Mouse (Mus musculus) MN1 (cell line): ENCODE data around the gene Tcam1.

Experiments
- DNase-seq: peaks from one replicate; pipeline ENCODE4 v3.0.0-alpha.2; 2016; ENCODE audit warnings: low spot score

Tcam1 gene

DNA sequence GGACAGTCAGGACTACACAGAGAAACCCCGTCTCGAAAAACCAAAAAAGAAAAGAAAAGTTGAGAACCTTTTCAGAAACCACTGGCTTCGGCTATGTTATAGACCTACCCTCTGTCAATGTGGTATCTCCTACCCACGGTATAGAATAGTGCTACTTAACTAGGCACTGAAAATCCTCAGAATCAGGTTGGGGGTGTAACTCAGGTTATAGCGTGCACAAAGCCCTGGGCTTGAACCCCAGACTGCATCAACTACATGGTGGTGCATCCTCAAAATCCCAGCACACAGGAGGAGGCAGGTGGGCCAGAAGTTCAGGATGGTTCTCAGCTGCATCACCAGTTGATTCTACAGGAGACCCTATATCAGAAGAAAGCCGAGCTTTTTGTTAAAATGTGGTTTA, 2.7 kb upstream of the Tcam1 start:
- DNase-seq, result no peak

DNA sequence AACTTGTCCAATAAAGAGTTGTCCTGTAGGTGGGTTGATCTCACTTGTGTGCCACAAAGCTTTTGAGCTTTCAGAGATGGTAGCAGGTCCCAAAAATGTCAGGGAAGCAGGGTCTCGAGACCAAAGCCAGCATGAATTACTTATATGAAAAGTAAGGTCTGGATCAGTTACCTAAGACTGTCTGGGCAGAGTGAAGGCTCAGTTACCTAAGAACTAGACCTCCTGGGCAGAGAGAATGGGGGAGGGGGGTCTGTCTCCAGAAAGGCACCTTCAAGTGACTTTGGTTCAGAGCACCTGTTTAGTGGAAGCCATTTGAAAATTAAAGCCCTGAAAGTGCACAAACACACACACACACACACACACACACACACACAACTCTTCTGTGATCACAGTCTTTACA, 2.1 kb upstream of the Tcam1 start:
- DNase-seq, result no peak

DNA sequence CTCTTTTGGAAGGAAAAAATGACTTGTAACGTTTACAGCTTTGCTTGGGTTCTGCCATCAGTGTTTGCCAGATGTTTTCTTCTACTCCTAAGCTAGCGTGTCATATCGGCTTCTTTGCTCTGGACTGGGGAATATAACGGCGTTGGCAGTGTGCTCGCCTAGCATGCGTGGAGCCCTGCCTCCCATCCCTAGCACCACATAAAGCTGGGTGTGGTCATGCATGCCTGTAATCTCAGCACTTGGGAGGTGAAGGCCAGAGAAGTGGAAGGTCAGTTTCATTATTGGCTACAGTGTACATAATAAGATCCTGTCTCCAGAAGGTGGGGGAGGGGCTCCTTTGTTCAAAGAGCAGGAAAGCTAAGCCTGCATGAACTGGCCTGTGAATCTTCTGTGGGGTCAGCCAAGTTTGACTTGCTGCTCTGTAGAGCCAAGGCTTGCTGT, 1.5 kb upstream of the Tcam1 start:
- DNase-seq, result peak; percentile 52

DNA sequence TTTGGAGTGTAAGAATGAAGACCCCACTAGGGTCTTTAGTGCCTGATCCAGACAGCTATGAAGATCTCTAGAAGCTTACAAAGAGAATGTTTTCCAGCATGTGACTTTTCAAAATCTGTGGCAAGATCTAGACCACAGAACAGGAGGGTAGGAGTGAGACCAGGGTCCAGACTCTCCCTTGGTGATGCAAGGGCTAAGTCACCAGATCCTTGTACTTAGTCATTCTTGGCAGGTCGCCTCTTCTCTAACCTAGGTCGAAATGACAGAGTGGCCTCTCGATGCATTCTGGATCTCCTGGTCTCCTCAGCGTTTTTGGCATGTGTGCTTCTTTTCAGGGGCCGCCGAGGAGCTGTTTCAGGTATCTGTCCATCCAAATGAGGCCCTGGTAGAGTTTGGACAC, 6.0 kb downstream of the Tcam1 start:
- no peak for DNase-seq

DNA sequence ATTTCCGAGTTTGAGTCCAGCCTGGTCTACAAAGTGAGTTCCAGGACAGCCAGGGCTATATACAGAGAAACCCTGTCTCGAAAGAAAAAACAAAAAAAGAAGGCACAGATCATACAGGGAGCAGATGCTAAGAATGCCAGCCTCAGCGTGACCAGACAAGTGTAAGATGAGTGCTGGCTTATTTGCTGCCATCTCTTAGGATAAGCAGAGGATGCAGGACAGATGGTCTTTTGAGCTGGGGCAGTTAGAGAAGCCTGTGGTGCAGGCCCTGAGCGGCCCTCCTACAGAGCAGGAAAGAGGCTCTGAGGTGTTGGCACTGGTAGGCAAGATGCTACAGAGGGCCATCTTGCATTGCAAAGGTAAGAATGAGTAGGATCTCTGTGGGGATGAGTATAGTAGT, 6.9 kb downstream of the Tcam1 start:
- DNase-seq, result no peak

DNA sequence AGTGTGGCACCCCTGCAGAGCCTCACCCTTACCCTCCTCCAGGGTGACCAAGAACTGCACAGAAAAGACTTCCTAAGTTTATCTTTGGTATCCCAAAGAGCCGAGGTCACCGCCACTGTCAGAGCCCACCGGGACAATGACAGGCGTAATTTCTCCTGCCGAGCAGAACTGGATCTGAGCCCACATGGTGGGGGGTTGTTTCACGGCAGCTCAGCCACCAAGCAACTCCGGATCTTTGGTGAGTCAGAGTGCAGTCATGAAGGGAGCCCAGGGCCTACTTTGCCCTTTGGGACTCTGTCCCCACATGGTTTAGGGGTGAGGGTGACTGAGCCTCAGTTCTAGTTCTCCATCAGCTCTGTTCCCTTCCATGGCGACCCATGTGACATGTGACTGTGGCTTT, 7.7 kb downstream of the Tcam1 start:
- no peak for DNase-seq

DNA sequence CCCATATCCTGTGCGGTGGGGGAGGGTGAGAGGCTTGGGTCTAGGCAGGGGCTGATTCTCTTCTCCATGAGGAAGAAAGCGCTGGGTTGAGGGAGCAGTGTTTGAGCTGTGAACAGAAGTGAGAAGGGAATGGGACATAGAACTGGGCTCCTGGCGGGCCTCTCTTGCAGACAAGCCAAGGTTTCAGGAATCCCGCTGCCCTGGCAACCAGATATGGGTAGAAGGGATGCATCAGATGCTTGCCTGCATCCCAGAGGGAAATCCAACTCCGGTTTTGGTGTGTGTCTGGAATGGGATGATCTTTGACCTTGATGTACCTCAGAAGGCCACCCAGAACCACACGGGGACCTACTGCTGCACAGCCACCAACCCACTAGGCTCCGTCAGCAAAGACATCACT, 9.7 kb downstream of the Tcam1 start:
- DNase-seq, result no peak

DNA sequence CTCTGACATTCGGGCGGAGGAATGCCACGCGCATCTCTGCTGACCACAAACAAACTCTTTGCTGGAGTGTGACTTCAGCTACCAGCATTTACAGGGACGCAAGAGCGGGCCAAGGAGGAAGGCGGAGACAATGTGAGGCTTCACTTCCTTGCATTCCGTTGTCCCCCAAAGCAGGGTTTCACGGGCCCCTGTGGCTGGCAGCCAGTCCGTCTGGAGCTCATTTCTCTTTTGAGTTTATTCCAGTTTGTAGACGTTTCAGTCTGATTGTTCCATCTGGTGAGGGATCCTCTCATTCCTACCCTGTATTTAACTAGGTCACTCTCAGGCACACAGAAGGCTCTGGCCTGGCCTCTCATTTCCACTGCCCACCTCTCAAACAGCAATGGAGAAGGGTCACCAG, 10.5 kb downstream of the Tcam1 start:
- no peak for DNase-seq

DNA sequence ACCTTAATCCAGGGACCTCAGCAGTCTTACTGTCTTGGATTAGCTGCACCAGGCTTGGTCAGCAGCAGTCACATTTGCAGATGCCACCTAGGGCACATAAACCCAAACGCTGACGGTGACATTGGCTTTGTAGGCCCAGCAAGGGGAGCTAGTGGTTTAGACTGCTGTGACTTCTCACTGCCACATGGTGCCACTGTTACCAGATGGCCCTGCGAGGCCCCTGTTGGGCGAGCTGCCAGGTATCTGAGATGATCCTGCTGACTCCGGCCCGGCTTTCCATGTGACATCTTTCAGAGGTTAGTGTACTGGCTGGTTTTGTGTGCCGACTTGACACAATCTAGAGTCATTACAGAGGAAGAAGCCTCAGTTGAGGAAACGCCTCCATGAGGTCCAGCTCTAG, 12.9 kb downstream of the Tcam1 start:
- peak; percentile 90 for DNase-seq

DNA sequence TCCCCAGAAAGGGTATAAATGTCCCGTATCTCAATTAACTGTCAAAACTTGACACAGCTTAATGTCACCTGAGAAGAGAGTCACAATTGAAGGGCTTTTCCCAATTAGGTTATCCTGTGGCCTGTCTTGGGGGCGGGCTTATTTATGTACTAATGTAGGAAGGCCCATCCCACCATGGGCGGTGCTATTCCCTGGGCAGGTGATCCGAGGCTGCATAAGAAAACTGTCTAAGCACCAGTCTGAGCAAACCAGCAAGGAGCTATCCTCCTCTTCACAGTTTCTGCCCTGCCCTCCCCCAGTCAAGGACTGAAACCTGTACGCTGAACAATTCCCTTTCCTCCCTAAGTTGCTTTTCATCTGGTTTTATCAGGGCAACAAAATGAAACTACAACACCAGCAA, 13.9 kb downstream of the Tcam1 start:
- DNase-seq, result no peak

DNA sequence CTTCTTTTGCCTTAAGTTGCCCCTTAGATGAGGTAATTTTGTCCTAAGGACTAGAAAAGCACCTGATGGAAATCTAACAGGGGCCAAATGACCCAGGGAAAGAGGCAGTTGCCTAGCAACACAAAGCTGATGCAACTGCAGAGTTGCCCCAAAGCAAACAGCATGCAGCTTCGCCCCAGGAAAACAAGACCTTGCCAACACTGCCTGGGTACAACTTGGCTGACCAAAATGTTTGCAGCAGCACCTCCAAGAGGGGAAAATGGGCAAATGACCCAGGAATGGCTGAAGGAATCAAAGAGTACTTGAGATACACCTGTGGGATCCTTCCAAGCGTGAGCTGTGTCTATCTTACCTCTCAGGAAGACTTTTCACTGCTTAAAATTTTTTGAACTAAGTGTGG, 15.4 kb downstream of the Tcam1 start:
- peak; percentile 19 for DNase-seq

DNA sequence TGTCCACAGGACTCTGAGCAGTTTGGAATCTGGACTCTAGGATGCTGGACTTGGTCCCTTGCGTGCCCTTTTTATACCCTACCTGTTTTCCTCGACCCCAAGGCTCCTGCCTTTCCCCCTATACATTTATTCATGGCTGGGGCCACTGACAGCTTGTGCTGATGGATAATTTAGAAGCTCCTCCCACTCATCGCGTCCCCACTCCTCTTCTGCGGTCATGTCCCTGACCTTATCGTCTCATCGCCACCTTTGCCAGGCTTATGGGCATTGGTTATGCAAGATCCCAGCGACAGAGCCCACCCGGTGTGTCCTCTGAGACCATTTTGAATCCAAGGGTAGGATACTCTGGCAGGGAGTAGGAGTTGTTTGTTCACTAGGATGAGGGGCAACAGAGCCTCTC, 25.3 kb downstream of the Tcam1 start, which contains the start of gene Gh:
Gh (minus strand) TSS at position 101 of the 400 bp plus-strand sequence.
- DNase-seq, result no peak

DNA sequence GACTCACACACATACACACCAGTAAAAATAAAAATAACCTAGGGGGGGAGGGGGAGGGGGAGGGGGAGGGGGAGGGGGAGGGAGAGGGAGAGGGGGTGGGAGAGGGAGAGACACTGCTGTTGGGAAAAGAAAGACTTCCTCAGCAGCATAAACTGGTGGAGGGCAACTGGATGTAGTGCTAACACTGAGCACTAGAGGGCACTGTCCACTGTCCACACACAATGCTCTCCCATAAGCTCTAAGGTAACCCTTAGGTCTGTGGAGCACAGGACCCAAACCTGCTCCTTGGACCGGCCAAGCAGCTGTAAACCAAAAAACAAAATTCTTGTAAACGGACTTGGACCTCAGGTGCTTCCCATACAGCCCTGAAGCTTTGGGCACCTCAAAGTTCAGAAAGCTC, 26.2 kb downstream of the Tcam1 start:
- DNase-seq, result peak; percentile 71

DNA sequence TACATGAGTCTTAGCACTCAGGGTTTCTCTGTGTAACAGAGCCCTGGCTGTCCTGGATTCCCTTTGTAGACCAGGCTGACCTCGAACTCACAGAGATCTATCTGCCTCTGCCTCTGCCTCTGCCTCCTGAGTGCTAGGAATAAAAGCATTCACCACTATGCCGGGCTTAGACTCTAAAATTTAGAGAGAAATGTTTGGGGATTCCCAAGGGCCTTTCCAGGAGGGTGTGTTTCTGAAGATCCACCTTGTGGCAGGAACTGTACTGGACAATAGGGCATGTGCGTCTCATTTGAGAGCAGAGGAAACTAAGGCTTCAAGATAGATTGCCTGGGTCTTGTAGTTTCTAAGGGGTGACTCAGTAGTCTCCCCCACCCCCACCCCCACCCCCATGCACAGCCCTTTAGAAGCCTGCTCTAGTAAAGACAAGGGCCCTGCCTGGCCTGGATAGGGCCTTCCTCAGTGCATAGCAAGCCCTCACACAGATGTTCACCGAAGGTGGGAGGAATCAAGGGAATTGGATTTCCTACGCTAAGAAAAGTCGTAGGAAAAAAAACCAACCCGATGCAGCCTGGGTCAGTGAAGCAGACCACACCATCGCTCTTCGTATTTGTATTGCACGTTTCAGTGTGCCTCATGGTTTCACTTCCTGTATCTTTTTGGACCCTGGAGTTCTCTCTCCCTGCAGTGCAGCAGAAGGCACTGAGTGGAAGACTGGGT, 29.0 kb downstream of the Tcam1 start:
- DNase-seq, result no peak

DNA sequence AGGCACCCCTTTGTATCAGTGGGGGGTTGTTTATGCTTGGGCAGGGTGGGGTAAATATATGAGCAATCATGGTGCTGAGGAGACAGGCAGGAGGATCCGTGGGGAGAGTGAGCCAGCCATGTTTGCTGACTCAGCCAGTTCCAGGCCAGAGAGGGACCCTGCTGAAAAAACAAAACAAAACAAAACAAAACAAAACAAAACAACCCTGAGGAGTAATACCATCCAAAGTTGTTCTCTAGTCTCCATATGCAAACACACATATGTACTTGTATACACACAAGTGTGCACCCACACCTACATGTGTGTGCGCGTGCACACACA, 29.6 kb downstream of the Tcam1 start:
- DNase-seq, result no peak

DNA sequence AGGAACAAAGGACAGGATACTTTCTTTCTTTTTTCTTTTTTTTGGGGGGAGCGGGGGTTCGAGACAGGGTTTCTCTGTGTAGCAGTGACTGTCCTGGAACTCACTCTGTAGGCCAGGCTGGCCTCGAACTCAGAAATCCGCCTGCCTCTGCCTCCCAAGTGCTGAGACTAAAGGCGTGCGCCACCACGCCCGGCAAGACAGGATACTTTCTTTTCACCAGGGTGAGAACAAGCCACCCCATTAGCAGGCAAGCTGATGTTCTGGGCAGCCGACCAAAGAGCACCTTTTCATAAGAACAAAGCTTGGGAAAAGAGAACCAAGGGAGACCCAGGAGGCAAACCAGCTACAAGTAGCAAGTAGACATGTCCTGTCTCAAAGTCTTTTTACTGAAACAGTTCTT, 30.3 kb downstream of the Tcam1 start:
- DNase-seq, result no peak

DNA sequence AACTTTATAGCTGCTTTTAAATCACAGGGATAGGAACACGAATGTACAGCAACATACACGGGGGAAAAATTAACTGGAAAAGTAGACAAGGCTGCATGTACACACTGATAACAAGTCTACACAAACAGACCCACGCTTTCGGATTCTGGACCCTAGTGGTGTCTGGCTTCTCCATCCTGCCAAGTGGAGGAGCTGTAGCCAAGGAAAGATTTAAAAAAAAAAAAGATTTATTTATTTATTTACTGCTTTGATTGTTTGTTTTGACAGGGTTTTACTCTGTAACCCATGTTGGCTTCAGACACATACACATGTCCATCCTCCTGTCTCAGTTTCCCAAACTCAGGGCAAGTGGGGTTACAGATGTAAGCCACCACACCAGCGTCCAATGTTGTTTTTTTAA, 31.0 kb downstream of the Tcam1 start:
- no peak for DNase-seq

DNA sequence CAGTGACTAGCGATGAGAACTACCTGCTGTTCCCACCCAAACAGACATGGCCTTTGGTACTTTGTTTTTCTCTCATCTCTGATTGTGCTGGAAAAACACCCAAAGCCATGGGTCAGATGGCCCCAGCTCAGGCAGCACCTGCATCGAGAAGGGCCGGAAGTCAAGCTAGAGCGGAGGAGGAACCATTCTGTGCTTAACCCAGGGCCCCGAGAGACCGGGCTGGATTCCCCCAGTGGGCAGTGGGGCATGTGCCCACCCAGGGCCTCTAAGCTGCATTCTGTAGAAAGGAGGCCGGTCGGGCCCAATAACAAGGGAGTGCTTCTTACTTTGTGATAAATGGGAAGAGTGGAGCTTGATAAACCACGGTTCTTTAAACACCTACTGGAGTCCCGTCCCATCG, 31.7 kb downstream of the Tcam1 start:
- DNase-seq, result no peak

DNA sequence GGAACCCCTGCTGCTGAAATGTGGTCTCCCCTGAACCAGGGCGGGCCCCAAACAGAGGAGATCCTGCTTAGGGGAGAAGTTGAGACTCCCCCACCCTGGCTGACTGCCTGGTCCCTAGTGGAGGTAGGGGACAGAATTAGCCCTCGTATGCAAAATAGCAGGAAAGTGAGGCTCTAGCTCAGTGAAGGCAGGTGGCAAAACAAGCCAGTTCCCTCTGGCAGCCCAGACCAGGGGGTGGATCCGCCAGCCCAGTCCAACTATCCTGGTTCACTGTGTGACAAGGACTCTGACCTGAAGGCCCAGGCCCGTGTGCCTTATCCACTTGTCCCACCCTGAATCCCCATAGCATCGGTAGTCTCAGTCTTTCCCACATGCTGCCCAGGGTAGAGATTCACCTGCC, 33.7 kb downstream of the Tcam1 start:
- DNase-seq, result no peak

DNA sequence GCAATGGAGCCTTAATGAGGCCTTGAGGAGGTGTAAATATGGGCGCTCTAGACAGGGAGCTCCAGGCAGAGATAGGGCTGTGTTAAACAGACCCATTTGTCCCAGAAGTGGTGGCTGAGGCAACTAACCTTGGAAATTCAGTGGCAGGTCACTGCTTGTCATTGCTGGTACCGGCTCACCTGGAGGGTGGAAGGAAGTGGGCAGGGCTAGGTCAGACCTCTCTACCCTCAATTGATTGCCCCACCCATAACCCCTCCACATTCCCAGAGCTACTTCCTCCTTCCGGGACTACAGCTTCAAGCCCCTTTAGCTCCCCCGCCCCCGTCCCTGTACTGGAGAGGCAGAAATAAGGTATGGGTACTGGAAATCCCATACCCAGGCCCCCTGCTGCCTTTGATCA, 37.1 kb downstream of the Tcam1 start:
- no peak for DNase-seq

DNA sequence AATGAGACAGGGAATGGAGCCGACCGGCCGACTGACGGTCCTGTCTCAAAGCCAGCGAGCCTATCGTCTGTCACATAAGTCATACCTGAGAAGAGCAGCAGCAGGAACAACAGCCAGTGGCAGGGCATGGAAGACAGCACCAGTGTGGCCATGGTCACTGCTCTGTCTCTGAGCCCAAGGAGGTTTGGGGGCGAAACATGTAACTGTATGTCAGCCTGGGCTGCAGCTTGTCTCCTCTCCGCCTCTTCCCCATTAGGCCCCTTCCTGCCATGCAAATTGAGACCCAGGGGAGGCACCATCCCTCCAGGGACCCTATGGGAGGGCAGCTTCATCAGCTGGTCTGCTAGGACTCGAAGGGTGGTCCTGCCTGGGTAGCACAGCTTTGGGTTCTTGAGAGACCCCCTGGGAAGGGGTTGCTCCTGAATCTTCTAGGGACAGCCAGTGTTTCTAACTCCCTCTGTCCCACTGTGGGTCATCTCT, 37.9 kb downstream of the Tcam1 start, which contains the start of gene Cd79b:
Cd79b (minus strand) TSS at position 430 of the 480 bp plus-strand sequence.
- DNase-seq, result no peak

DNA sequence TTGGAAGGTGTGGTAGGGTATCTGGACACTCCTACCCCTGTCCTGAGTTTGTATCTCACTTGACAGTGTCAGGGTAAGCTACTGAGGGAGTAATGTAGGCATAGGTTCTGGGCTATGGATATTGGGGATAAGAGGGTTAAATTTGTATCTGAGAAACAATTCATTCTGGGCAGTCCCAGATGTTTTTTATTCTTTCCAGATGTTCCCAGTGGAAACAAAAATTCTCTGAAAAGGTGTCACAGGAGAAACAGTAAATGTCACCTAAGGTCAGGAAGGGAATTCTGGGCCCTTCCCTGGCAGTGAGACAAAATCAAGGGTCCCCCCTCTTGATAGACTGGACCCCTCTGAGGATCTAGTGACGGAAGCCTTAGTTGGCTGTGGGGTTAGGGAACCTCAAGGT, 39.9 kb downstream of the Tcam1 start:
- no peak for DNase-seq

DNA sequence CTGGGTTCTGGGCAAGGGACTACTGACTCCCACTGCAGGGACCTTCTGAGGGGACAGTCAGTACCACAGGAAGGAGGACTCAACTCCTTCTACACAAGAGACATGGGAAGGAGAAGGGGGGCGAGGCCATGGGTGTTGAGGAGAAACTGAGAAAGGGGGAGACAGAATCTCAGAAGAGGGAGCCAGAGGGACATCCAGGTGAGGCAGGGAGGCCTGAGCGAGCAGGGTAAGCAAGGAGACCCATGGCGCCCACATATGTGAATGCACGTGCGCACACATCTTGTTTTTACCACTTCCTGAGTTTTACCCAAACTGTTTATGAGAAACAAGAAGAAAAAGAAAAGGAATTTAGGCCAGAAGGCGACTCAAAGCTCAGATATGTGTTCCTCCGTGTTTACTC, 41.3 kb downstream of the Tcam1 start:
- no peak for DNase-seq
